Mouse (Mus musculus) cerebellum, postnatal 36 days (tissue): ENCODE data around the gene Mt2.
"Not testable (repeated sequence)": the region's sequence is repeated elsewhere in the genome, so short reads cannot be mapped to it uniquely, and the experiment has no call there.

Experiments
- DNase-seq, 2 experiments: peaks; one replicate each; pipeline ENCODE4 v3.0.0; 2021 to 2022; ENCODE audit warnings: mixed read lengths in 2 of 2

Mt2 gene

DNA sequence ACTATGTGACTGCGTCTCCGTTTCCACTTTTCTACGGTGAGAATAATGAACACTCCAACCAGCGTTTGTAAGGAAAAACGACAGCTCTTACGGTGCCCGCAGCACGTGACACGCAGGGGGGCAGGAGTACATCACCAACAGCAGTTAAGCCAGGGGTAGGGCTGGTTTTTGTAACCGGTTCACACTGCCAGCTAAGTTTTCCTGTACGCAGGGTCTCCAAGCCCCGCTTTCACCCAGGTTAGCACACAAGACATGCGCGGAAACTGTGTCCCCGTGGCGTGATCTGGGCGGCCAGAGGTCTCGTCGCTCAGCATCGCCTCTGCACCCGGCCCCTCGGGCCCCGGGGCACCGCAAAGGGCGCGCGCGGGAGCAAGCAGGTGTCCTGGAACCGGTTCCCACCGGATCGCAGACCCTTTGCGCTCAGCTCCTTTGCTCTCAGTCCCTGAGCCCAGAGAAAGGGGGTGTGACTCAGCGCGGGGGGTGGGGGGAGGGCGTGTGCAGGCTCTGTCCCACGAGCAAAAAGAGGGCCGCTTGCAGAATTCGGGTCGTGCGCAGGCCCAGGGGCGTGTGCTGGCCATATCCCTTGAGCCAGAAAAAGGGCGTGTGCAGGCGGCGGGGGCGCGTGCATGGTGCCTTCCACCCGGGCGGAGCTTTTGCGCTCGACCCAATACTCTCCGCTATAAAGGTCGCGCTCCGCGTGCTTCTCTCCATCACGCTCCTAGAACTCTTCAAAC, at the start of gene Mt2:
Mt2 (plus strand) TSS at position 590 of the 734 bp plus-strand sequence.
- peak; percentile 48 to 52 for DNase-seq

DNA sequence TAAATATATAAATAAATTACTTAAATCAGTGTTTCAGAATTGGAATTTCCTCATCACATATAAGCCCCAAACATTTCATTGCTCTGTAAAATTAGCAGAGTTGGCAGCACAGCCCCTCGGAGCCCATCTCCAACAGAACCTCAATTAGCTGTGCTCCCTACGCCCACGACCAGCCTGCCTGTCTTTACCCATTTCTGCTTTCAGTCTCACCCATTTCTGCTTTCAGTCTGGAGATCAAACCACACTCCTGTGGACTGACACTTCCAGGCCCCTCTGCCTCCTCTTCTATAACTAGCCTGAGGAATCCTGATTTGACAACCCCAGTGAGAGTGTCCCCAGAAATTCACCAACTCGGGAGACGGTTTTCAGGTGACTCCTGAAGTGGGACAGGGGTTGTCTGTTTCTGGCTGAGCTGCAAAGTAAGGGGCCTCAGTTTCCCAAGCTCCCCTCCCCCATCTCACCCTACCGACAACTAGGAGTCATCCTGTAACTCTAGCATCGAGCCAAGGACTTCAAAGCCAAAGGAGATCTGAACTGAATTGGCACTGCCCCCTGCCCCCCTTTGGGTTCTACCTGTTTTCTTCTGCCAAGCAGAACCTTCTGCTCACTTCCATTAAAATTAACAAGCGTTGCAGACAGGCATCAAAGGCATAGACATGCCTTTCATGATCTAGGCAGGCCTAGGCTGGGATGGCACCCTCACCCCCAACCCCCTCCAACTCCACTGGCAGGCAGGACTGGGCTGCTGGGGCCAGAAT, 49.6 kb upstream of the Mt2 start:
- no peak for DNase-seq

DNA sequence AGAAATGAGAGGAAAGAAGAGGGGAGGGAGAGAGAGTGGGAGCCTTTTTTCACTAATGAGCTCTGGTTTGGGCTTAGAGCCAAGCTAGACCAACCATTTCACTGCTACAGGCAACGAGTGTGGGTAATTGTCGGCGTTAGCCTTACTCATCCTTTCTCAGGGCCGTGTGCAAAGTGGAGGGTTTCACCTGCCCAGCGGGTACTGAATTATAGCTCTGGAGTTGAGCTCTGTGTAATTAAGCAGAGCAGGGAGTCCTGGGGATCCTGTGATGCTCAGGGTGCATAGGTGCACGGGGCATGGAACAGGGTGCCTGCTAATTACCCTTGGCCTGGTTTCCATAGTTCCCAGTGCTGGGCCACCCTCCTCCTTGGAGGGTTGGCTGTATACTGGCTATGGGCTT, 44.8 kb upstream of the Mt2 start:
- DNase-seq = no peak

DNA sequence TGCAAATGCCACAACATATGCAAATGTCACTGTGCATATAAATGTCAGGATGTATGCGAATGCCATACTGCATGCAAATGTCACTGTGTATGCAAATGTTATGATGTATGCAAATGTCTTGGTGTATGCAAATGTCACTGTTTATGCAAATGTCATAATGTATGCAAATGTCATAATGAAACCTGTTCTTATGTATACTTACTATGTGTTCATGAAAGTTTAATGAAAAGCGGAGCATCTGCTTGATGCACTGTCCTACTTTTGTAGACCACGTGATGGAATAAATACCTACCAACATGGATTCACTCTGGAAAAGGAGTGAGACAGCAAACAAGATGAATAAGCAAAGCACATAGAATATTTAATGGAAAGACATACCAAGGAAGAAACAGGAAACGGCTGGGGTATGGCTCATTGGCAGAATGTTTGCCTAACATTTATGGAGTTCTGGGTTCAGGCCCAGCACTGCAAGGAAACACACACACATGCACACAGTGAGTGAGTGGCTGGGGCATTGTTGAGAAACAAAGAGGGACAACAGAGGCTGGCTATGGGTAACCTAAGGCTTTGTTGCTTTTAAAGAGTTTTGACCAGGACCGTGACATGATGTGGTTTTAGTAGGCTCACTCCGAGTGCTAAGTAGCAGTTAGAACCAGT, 43.2 kb upstream of the Mt2 start:
- no peak for DNase-seq

DNA sequence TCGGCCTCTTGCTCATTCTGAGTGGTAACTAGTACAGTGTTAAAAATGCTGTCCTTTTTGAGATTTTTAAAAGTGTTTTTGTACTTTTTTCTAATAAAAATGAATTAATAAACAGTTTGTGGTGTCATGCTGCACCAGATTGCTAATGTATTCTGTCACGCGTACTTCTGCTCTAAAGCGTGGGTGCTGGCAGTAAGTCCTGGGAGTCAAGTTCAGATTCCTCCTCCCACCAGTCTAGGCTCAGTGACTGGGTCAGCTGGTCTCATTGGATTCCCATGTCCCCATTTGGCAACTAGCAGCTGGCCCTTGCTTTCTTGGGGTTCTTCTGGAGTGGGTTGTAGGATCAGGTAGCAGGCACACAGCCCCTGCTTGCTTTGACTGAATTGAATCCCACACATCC, 42.3 kb upstream of the Mt2 start:
- no peak for DNase-seq

DNA sequence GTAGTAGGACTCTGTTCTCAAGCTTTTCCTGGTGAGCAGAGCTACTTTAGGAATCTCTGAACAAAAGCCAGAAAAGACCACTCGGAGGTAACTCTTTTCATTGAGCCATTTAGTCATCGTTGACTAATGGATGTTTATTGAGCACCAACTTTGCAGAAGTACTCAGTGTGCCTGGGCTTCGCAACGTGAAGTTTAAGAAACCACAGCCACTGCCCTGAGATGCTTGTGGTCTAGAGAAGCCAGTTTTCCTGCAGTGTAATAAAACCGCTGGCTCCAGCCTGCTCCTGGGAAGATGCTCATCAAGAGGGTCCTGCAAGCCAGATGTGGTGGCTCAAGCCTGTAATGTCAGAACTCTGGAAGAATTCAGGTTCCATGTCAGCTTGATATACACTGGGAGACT, 40.4 kb upstream of the Mt2 start:
- DNase-seq = no peak

DNA sequence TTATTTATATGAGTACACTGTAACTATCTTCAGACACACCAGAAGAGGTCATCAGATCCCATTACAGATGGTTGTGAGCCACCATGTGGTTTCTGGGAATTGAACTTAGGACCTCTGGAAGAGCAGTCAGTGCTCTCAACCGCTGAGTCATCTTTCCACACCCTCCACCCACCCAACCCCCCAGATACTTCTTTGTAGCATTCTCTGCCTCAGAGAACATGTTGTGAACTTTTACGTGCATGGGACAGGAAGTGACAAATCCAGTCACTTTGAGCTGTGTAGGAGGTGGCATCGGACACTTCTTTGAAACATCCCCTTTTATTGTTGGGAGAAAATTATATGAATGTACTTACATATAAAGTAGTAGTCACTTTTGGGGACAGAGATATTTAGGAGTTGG, 37.9 kb upstream of the Mt2 start:
- DNase-seq = not testable (repeated sequence)

DNA sequence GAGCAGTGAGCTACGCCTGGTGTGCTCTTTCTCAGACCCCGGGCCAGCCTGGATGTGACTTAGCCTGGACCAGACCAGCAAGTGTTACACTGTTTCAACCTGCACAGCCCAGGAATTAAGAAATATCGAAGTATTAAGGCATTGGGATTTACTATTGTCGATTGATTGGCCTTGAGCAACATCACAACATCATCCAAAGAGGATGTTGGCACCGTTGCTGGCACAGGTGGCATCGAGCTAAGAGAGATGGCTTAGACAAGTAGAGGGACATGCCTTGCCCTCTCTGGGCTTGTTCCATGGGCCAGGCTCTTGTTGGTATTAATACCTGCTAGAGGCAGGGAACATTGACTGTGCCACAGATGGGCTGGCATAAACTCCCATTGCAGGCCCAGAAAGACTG, 36.9 kb upstream of the Mt2 start:
- DNase-seq = no peak

DNA sequence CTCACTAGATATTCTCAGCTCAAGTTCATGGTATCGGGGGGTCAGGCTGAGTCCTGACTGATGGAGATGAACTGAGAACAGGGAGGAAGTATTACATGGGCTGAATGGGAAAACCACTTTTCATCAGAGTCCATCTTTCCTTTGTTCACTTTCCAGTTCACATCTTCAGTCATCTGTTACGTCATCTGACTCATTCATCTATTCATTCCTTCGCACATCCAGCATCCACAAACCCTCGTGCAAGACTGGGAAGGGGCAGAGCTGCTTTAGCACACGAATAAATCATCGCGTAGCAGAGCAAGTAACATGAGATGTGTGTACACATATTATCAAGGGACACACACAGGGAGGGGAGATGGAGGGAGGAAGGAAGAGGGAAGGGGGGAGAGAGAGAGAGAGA, 36.3 kb upstream of the Mt2 start:
- DNase-seq = no peak

DNA sequence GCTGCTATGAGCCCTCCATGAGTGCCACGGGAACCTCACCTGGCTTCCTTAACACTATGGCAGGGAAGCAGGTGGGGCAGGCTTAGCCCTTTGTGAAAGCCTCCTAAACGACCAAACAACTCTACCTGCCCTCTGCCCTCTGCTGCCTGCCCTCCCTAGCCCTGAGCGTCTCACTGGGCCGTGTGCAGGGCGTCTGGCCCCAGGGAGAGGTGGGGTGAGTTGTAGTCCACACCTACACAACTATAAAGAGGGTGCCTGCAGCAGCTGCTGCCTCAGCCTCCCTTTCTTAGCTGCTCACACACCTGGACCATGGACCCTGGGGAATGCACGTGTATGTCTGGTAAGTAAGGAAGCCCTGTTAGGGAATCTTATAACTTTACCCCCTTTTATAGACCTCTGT, 35.5 kb upstream of the Mt2 start, which contains the start of gene Mt4:
Mt4 (plus strand) TSS at position 265 of the 400 bp plus-strand sequence.
- DNase-seq = no peak

DNA sequence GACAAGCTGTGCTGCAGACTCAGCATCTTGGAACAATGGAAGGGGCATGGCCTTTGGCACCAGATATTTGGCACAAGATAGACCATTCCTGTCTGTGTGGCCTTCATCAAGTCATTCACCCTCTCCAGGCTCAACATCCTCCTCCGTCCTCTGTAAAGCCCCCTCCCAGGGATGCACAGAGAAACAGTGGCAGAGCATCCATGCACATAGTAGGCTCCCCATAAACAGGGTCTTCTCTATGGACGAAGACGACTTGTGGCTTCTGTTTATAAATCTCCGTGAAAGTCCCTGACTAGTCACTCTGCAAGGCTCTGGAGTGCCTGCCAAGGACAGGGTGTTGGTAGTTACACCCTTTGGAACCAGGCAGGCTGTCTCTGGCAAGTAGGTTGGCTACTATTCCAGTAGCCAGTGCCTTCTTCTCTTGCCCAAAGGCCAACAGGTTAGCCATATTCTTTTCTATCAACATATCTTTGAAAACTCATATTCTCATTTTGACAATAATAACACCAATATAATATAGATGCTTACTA, 32.1 kb upstream of the Mt2 start:
- no peak for DNase-seq

DNA sequence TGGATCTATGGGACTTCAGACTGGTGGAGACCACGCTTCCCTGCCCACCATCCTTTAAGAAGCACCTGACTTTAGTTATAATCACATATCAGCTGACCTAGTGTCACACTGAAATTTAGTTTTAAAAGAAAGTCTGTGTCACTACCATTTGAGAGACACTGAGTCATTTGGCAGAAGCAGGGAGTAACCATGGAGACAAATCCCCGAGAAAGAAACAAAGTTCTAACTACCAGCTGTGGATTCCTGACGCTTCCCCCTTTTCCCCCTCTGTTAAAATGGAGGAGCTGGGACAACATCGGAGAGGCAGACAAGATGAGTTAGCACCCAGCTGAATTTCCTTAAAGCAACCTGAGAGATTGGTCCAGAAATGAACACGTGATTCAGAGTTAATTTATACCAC, 24.2 kb upstream of the Mt2 start:
- no peak for DNase-seq

DNA sequence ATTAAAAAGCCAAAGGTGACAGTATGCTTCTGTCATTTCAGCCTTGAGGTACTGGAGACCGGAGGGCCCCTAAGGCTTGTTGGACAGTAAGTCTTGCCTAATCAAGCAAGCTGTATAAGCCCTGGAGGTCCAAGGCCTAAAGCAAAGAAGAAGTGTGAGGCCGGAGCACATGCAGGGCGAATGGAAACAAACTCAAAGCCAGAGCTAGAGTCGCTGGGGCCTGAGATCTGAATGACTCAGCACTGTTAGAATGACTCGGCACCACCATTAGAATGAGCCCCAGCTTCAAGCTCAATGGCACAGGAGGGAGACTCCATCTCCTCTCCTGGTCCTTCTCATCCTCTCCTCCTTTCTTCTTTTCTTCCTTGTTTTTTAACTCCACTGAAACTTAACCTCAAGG, 21.5 kb upstream of the Mt2 start:
- DNase-seq = no peak

DNA sequence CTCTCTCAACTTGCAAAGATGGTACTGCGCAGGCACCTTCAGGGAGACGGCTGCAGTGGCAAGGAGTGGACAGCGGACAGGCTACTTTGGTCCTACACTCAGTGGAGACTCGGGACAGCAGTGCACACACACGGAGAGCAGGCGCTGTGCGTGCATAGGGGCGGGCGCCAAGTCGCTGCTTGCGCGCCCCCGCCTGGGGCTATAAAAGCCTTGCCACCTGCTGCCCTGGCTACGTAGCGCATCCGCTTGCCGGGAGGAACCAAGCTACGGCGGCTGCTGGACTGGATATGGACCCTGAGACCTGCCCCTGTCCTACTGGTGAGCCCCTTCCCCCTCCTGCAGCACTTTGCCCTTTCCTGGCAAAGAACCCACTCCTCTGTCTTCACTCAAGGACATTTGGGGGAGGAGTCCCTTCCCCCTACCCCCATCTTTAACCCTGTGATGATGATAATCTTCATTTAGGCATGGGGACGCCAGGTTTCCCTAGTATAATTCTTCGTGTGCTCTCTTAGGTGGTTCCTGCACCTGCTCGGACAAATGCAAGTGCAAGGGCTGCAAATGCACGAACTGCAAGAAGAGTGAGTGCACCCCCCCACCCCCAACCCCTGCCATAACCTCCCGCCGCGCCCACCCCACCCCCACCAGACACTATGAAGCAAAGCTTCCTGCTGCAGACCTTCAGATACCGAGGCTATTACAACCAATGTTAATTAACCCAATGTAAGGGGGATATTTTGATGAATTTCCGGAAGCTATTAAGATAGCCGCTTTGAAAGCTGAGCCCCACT, 19.8 kb upstream of the Mt2 start, which contains the start of gene Mt3:
Mt3 (plus strand) TSS at position 95 of the 788 bp plus-strand sequence.
- peak; percentile 88 to 90 for DNase-seq

DNA sequence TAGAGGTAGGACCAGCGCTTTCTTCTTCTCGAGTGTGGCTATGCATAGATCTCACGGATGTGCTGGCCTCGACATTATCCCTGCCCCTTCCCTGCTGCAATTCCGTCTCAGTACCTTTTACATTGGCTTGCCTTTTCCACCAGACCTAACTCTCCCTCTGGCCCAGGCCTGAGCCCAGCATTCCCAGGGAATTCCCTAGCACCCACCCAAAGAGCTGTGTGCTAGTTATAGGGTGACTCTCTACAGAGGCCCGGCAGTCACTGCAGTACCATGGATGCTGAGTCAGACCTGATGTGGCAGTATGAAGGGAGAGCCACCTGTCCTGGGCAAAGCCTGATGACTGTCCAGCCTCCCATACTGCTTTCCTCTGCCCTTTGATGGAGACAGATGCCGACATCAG, 19.0 kb upstream of the Mt2 start:
- peak; percentile 25 to 48 for DNase-seq

DNA sequence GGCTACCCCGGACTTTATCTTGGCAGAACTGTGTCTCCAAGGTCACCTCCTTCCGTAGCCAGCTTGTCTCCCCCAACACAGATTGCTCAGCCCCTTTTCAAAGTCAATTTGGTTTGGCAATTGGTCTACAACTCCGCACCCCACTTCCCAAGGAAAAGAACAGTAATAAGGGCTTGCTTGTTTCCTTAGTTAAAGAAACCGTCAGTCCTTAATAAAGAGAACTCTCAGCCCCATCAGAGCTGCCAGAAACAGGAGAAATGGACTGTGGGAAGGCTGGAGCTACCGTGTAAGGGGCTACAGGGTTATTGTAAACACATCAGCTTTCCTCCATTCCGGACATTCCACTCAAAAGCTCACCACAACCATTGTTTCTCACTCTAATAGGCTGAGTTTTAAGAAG, 17.9 kb upstream of the Mt2 start:
- no peak for DNase-seq

DNA sequence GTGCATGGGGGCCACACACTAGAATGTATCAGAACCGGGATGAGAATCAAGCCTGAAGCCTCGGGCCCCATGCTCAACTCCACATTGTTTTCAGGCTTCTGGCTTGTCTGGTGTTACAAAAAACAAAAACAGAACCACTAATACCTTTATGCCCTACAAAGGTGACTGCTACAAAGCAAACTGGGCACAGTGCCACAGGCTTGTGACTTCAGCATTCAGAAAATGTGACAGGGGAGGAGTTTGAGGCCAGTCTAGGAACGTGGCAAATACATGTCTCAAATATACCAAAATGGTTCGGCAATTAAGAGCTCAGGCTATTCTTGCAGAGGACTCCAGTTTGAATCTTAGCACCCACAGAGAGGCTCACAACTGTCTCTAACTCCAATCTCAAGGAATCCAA, 16.4 kb upstream of the Mt2 start:
- no peak for DNase-seq

DNA sequence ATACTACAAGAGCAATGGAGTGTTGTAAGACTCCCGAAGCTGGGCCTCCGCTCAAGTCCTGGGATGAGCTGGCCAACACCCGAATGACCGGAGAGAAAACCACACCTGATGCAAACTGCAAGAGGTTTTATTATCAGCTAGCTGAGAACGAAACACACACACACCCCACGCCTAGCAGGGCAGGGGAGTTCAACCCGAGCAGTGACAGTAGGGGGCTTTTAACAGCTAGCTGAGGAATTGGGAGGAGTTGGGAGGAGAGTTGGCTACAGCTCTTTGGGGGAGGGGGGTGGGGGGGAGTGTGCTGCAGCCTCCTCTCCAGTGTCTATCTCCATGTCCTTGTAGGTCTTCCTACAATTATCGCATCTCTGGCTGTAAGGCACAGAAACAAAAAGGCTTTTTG, 6.7 kb upstream of the Mt2 start:
- DNase-seq = not testable (repeated sequence)

DNA sequence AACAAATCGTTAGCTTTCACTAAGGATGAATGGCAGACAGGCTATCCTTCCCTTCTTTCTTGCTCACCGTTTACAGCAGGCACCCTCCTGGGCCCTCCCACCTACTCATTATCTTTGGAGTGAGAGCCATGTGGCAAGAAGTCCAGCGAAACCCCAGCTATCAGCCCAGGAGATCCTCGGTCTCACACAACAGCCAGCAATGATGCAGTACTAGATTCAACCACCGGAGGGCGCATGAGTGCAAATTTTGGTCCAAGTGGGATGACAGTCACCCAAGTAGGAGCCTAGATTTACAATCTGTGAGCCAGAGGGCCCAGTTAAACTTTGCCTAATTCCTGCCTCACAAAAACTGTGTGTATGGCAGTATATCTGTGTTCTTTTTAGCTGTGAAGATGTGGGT, 5.2 kb upstream of the Mt2 start:
- peak; percentile 92 to 98 for DNase-seq

DNA sequence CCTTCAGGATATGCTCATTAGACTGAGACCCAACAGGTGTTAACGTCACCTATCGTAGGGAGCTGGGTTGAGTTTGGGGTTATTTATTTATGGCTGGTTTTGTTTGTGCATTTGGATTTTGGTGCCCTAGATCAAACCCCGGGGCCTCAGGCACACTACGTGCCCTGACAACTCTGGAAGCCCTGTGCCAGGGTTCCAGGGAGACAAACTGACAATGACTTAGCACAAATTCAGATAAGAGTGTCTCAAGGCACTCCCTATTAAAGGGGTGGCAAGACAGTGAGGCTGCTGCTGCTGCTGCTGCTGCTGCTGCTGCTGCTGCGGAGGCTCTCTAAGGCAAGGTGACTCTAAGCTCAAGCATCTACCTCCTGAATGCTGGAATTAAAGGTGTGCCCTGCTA, 2.9 kb upstream of the Mt2 start:
- no peak for DNase-seq

DNA sequence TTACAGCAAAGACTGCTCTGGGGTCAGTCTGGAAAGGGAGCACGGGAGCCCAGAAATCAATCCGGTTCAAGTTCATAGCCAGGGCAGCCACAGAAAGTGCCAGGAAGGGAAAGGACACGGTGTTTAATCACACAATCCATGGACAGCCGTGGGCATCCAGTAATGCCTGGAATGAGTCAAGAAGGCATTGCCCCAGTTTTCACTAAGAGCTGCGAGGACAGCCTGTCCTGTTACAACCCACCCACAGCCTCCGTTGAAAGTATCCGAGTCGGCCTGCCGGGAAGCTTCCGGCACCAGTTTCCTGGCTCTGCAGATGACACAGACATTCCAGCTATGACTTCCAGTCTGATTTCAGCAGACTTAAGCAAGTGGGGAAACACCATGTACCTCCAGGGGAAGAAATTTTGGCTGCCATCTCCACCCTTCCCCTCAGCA, 1.1 kb upstream of the Mt2 start:
- DNase-seq = peak in 1 of 2 experiments; percentile 22
